Mouse (Mus musculus) liver, embryonic 14.5 days (tissue): ENCODE data around the gene Slc6a12. TPM values are rescaled to one million over a fixed set of nuclear protein-coding genes. Genes with fewer than 3 reads are reported as not detected.
A peak's percentile ranks its signal among the peaks of the same experiment; 100 is the strongest.

Experiments
- ATAC-seq: fragments of 200-750 bp; cut with Nextera tagmentation; 2 replicates; pipeline ENCODE4 v1.8.0; 2017; ENCODE audit warnings: moderate number of reproducible peaks, mild to moderate bottlenecking, moderate library complexity; ENCODE audit not compliant: insufficient read depth
- DNase-seq, 3 experiments: peaks; one replicate each; pipeline ENCODE4 v3.0.0-alpha.2; 2012 to 2013; ENCODE audit warnings: low read depth in 3 of 3, low spot score in 3 of 3
- H3K27ac ChIP-seq: fragments of 300-500 bp; sonication (generic); 2 replicates; pipeline ENCODE4 v1.5.1; 2014; ENCODE audit warnings: moderate library complexity, mild to moderate bottlenecking, control low read depth, inconsistent platforms
- H3K27me3 ChIP-seq: fragments of 300-500 bp; sonication (generic); 2 replicates; pipeline ENCODE4 v1.6.1; 2014; ENCODE audit warnings: mild to moderate bottlenecking, low read length, moderate library complexity; ENCODE audit not compliant: control insufficient read depth, insufficient read depth
- H3K36me3 ChIP-seq: fragments of 300-500 bp; sonication (generic); replicated peaks from 2 replicates; pipeline ENCODE4 v1.6.1; 2014; ENCODE audit warnings: low read depth; ENCODE audit not compliant: control insufficient read depth, insufficient read depth
- H3K4me1 ChIP-seq, 2 experiments: fragments of 200-500 bp in 1 of 2; fragments of 300-500 bp in 1 of 2; sonication (generic) in 1 of 2; replicated peaks; 2 replicates each; pipeline ENCODE4 v1.6.1; 2012 to 2014; ENCODE audit warnings: antibody characterized with exemption in 1 of 2, inconsistent platforms in 1 of 2, low read length in 1 of 2; ENCODE audit not compliant: control insufficient read depth in 2 of 2, insufficient read depth in 2 of 2
- H3K4me2 ChIP-seq: fragments of 300-500 bp; sonication (generic); 2 replicates; pipeline ENCODE4 v1.6.1; 2014; ENCODE audit warnings: low read depth, mild to moderate bottlenecking, control low read depth, moderate library complexity
- H3K4me3 ChIP-seq, 2 experiments: fragments of 200-500 bp in 1 of 2; fragments of 300-500 bp in 1 of 2; sonication (generic) in 1 of 2; 2 replicates each; pipeline ENCODE4 v1.5.1; 2012 to 2014; ENCODE audit warnings: low read depth in 2 of 2, low read length in 2 of 2, mild to moderate bottlenecking in 2 of 2, control low read depth in 1 of 2, inconsistent platforms in 1 of 2, moderate library complexity in 1 of 2; ENCODE audit not compliant: insufficient read depth in 1 of 2
- H3K9ac ChIP-seq: fragments of 300-500 bp; sonication (generic); replicated peaks from 2 replicates; pipeline ENCODE4 v1.6.1; 2014; ENCODE audit warnings: mild to moderate bottlenecking, control low read depth, moderate library complexity
- H3K9me3 ChIP-seq: fragments of 300-500 bp; sonication (generic); 2 replicates; pipeline ENCODE4 v1.6.1; 2016; ENCODE audit warnings: low read length, mixed read lengths; ENCODE audit not compliant: control insufficient read depth
- CTCF ChIP-seq: IDR thresholded peaks from 2 replicates; pipeline ENCODE4 v1.5.1; 2016; ENCODE audit warnings: antibody characterized with exemption, low read depth, control low read depth
- EP300 ChIP-seq: IDR thresholded peaks from 2 replicates; pipeline ENCODE4 v1.6.1; 2016; ENCODE audit warnings: antibody characterized with exemption, low read depth
- WGBS: fragments of 180-500 bp; shearing (Covaris S2); extraction: QIAGEN DNeasy Blood & Tissue Kit; methylation state at CpG from one replicate; pipeline ENCODE4 v1.1.7; 2014; ENCODE audit not compliant: insufficient replicate concordance; 5-methylcytosine and 5-hydroxymethylcytosine counted together
- polyA plus RNA-seq, 2 experiments: library from polyadenylated mRNA; depleted of rRNA in 1 of 2; stranded (reverse) in 1 of 2; unstranded in 1 of 2; fragments of >200 nt; fragmentation: Nextera tagmentation in 1 of 2; extraction: Ambion mirVana in 1 of 2; gene quantifications; 2 replicates each; pipeline versions ENCODE4 v1.2.1 to v1.2.3; 2012 to 2014

Slc6a12 gene
- polyA plus RNA-seq, 2 experiments: 1.3 to 2.0 TPM

DNA sequence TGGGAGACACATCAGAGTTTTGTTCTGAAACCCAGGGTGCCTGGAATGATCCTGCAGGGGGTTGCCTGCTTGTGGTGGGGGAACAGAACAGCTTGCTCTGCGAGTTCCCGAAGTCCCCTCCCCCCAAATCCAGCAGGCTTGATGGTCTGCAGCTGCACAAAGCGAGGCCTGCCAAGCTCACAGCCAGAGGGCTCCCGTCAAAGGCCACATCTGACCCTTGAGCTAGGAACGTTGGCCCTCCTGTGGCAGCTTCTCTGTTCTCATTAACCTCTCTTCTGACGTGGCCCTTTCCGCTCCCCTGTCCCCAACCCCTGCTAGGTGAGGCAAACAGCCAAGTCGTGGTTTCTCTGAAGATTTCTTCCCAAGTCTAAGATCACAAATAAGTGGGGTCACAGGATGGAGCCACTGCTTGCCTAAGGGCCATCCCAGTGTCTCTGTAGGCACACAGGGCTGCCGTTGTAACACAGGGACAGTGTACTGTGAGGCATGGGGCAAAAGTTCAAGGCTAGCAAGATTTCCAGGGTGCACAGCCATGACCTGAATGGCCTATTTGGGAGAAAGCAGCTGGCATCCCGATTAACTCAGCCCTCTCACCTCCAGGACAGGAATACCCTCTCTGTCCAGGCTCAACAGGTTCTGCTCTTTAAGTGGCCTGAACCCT, 12.9 kb upstream of the Slc6a12 start:
- ATAC-seq: no peak
- no peak for DNase-seq
- H3K9me3 ChIP-seq: no peaks in the 10 kb centered on the region
- H3K27ac ChIP-seq: no peak overlapping the region
- H3K4me2 ChIP-seq: no peak overlapping the region
- 37% methylated on average over 10 of the region's 10 CpGs for WGBS
- no peak overlapping the region for H3K4me3 ChIP-seq
- no peak overlapping the region for H3K9ac ChIP-seq
- H3K27me3 ChIP-seq: no peaks in the 10 kb centered on the region
- no peaks in the 10 kb centered on the region for H3K36me3 ChIP-seq
- 0 out of 4 replicates have a peak, but pooled peaks cover 0 to 4% of the 10 kb centered on the region in 2 experiments for H3K4me1 ChIP-seq
- TF ChIP-seq EP300 (no peak), CTCF (peak; percentile 27)

DNA sequence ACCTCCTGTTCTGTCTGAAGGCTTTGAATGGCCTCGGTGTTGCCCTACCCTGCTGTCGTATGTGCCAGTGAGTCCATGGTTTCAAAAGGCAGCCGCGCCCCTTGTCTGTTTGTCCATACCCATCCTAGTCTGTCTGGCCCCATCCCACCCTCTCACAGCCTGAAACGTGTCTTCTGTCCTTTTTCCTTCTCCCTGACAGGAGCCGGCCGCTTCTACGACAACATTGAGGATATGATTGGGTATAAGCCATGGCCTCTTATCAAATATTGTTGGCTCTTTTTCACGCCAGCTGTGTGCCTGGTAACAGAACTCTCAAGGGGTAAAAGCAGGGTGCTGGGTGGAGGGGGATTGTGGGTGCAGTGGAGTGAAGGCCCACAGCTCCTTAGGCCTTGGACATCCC, 7.0 kb upstream of the Slc6a12 start:
- DNase-seq: no peak

DNA sequence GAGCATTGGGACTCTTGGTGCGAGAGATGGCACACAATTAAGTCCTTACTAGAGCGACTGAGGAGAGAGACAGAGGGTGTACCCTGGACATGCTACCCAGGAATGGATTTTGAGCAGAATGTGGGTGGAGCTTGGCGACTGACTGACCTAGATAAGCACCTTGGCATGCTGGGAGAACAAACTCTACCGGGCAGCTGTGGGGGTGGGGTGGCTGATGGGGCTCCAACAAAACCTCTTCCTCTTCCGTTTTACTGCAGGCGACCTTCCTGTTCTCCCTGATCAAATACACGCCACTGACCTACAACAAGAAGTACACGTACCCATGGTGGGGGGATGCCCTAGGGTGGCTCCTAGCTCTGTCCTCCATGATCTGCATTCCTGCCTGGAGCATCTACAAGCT, 6.3 kb upstream of the Slc6a12 start:
- peak; percentile 61 to 64 (median 62) for DNase-seq
- H3K4me2 ChIP-seq: peak overlapping the region; percentile 61
- H3K9ac ChIP-seq: peak overlapping the region; percentile 43
- TF ChIP-seq EP300: peak; percentile 40
- TF ChIP-seq CTCF: no peak
- peak; percentile 83 for ATAC-seq
- H3K4me1 ChIP-seq: peaks cover 10% of the 10 kb centered on the region in 2 experiments
- no peaks in the 10 kb centered on the region for H3K27me3 ChIP-seq
- no peak overlapping the region; the same call in 1 of the 2 replicates for H3K27ac ChIP-seq
- no peaks in the 10 kb centered on the region for H3K9me3 ChIP-seq
- H3K4me3 ChIP-seq: peak overlapping the region; percentile 50 to 58
- H3K36me3 ChIP-seq: no peaks in the 10 kb centered on the region
- 11% methylated on average over 8 of the region's 8 CpGs for WGBS

More for the DNA sequence above, 7.0 kb upstream of the Slc6a12 start:
- H3K4me3 ChIP-seq: no peak overlapping the region
- TF ChIP-seq CTCF: no peak
- TF ChIP-seq EP300: no peak
- H3K4me2 ChIP-seq: 0 out of 2 replicates have a peak overlapping the region, but pooled peaks have one; percentile 61
- 77% methylated on average over 9 of the region's 9 CpGs for WGBS
- ATAC-seq: no peak
- H3K9ac ChIP-seq: no peak overlapping the region; the same call in 1 of the 2 replicates
- H3K36me3 ChIP-seq: no peaks in the 10 kb centered on the region
- H3K27me3 ChIP-seq: no peaks in the 10 kb centered on the region
- no peaks in the 10 kb centered on the region for H3K9me3 ChIP-seq
- no peak overlapping the region for H3K27ac ChIP-seq
- peaks cover 10% of the 10 kb centered on the region in 2 experiments for H3K4me1 ChIP-seq

GRCm38 (mm10) chr6:121337229-121337628, 5.6 kb upstream of the Slc6a12 start:
- H3K36me3 ChIP-seq: no peaks in the 10 kb centered on the region
- peak overlapping the region; percentile 43 for H3K9ac ChIP-seq
- no peak for TF ChIP-seq CTCF
- TF ChIP-seq EP300: no peak
- H3K9me3 ChIP-seq: no peaks in the 10 kb centered on the region
- ATAC-seq: no peak
- peaks cover 10% of the 10 kb centered on the region in 2 experiments for H3K4me1 ChIP-seq
- peak overlapping the region; percentile 50 to 58 for H3K4me3 ChIP-seq
- DNase-seq: no peak
- WGBS: 89% methylated on average over 9 of the region's 9 CpGs
- H3K27me3 ChIP-seq: no peaks in the 10 kb centered on the region
- no peak overlapping the region for H3K27ac ChIP-seq
- H3K4me2 ChIP-seq: peak overlapping the region; percentile 61

DNA sequence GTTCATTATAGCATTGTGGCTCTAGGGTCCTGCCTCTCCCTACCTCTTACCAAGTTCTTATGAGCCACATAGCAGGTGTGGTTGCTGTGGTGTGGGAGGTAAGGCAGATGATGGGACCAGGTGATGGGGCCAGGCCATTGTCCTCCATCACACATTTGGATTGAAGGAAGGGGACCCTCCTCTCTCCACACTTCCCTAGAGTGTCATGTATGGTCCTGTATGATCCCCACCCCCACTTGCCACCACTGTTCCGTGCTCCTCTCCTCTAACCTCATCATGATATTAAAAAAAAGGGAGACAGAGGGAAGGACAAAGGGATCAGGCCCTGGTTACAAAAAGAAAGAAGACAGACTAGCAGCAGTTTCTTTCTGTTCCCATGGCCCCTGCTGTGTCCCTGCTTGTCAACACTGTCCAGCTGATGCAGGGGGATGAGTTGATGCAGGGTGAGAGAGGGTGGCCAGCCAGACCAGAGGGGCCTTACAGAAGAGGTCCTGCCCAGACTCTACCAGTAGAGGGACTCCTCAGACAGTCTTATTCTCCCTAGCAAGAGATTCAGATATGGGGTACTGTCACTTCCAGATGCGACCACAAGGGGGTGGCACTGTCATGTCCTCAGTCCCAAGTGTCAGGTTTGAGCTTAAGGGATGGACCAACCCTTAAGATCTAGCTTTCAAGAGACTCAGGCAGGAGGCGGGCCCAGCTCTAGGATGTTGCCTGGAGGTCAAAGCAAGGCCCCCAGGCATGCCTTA, 4.9 kb upstream of the Slc6a12 start:
- DNase-seq: peak; percentile 62 to 67 (median 64)
- 16% methylated on average over 3 of the region's 3 CpGs for WGBS
- Histone ChIP-seq H3K9ac (no peak overlapping the region), H3K27me3 (no peaks in the 10 kb centered on the region), H3K4me1 (peaks cover 10% of the 10 kb centered on the region in 2 experiments), H3K4me2 (peak overlapping the region; percentile 61), H3K4me3 (no peak overlapping the region), H3K27ac (no peak overlapping the region), H3K9me3 (no peaks in the 10 kb centered on the region), H3K36me3 (no peaks in the 10 kb centered on the region)
- TF ChIP-seq CTCF (peak; percentile 94), EP300 (no peak)
- peak; percentile 40 for ATAC-seq
